Mouse (Mus musculus): Measurements from ENCODE around the gene Socs7. TPM values are rescaled to one million over a fixed set of nuclear protein-coding genes. Genes with fewer than 3 reads are reported as not detected.

Socs7 gene
- total RNA-seq, 1 experiment = 14.5 TPM

GRCm38 (mm10) chr11:97350035-97350434 is 12.3 kb upstream of the Socs7 start:
- H3K4me3 ChIP-seq (ENCODE audit: insufficient read depth in 1 of 2, low read depth in 1 of 2, low read length in 2 of 2, poor library complexity in 1 of 2, severe bottlenecking in 1 of 2) = no peak overlapping the region
- H3K9me3 ChIP-seq (ENCODE audit: control insufficient read depth, insufficient read depth, low read depth, low read length) = no peaks in the 10 kb centered on the region
- in situ Hi-C loops (cut with MboI; ENCODE audit: low sequenced_read_pairs in 2 of 2, unreplicated experiment in 2 of 2) = no loop called here
- H3K27ac ChIP-seq (ENCODE audit: insufficient read depth, low read depth, low read length, poor library complexity, severe bottlenecking) = no peak overlapping the region
- H3K4me1 ChIP-seq (ENCODE audit: control insufficient read depth in 2 of 2, insufficient read depth in 2 of 2, low read length in 2 of 2, poor library complexity in 1 of 2) = peaks cover 2 to 8% of the 10 kb centered on the region in 2 experiments; a peak in 2 of 4 replicates
- no peaks in the 10 kb centered on the region for H3K36me3 ChIP-seq (ENCODE audit: control insufficient read depth, insufficient read depth, low read length, poor library complexity, severe bottlenecking)
- no peak overlapping the region for H3K9ac ChIP-seq (ENCODE audit: insufficient read depth, low read depth, low read length, poor library complexity, severe bottlenecking)
- DNase-seq (ENCODE audit: low read depth, low spot score) = no peak
- TF ChIP-seq CHD2 (IDR thresholded peaks at IDR 0.05; ENCODE audit: low read depth, low read length) = no peak
- no peak for TF ChIP-seq ZC3H11A (IDR thresholded peaks at IDR 0.05; ENCODE audit: borderline replicate concordance, low read depth, low read length)
- no peak for TF ChIP-seq ZNF384 (IDR thresholded peaks at IDR 0.05; ENCODE audit: low read depth, low read length)
- no peak for TF ChIP-seq HCFC1 (IDR thresholded peaks at IDR 0.05; ENCODE audit: borderline replicate concordance, insufficient read depth, low read length)
- no peak for TF ChIP-seq MAFK (IDR thresholded peaks at IDR 0.05; ENCODE audit: insufficient read depth, low read depth, low read length)

GRCm38 (mm10) chr11:97352027-97352684 is 10.2 kb upstream of the Socs7 start, which contains the start of gene Gpr179:
Gene Gpr179 (minus strand): TSS chr11:97352077.
- H3K27ac ChIP-seq (ENCODE audit: insufficient read depth, low read depth, low read length, poor library complexity, severe bottlenecking) = no peak within 1 kb of the TSS
- H3K9me3 ChIP-seq (ENCODE audit: control insufficient read depth, insufficient read depth, low read depth, low read length) = no peaks in the 10 kb centered on the region
- no peak within 1 kb of the TSS for H3K4me3 ChIP-seq (ENCODE audit: insufficient read depth in 1 of 2, low read depth in 1 of 2, low read length in 2 of 2, poor library complexity in 1 of 2, severe bottlenecking in 1 of 2)
- TF ChIP-seq ZC3H11A (IDR thresholded peaks at IDR 0.05; ENCODE audit: borderline replicate concordance, low read depth, low read length) = no peak
- TF ChIP-seq CHD2 (IDR thresholded peaks at IDR 0.05; ENCODE audit: low read depth, low read length) = no peak
- TF ChIP-seq HCFC1 (IDR thresholded peaks at IDR 0.05; ENCODE audit: borderline replicate concordance, insufficient read depth, low read length) = no peak
- TF ChIP-seq MAFK (IDR thresholded peaks at IDR 0.05; ENCODE audit: insufficient read depth, low read depth, low read length) = no peak
- no peak for TF ChIP-seq ZNF384 (IDR thresholded peaks at IDR 0.05; ENCODE audit: low read depth, low read length)
- peaks cover 2 to 8% of the 10 kb centered on the region in 2 experiments; a peak in 2 of 4 replicates for H3K4me1 ChIP-seq (ENCODE audit: control insufficient read depth in 2 of 2, insufficient read depth in 2 of 2, low read length in 2 of 2, poor library complexity in 1 of 2)
- H3K9ac ChIP-seq (ENCODE audit: insufficient read depth, low read depth, low read length, poor library complexity, severe bottlenecking) = no peak within 1 kb of the TSS
- H3K36me3 ChIP-seq (ENCODE audit: control insufficient read depth, insufficient read depth, low read length, poor library complexity, severe bottlenecking) = no peaks in the 10 kb centered on the region
- no peak for DNase-seq (ENCODE audit: low read depth, low spot score)
- in situ Hi-C loops (cut with MboI; ENCODE audit: low sequenced_read_pairs in 2 of 2, unreplicated experiment in 2 of 2) = no loop called here

GRCm38 (mm10) chr11:97352935-97353597 is 9.3 kb upstream of the Socs7 start:
- Histone ChIP-seq H3K36me3 (ENCODE audit: control insufficient read depth, insufficient read depth, low read length, poor library complexity, severe bottlenecking) (no peaks in the 10 kb centered on the region), H3K4me1 (ENCODE audit: control insufficient read depth in 2 of 2, insufficient read depth in 2 of 2, low read length in 2 of 2, poor library complexity in 1 of 2) (peaks cover 2 to 8% of the 10 kb centered on the region in 2 experiments; a peak in 2 of 4 replicates), H3K27ac (ENCODE audit: insufficient read depth, low read depth, low read length, poor library complexity, severe bottlenecking) (no peak overlapping the region), H3K9ac (ENCODE audit: insufficient read depth, low read depth, low read length, poor library complexity, severe bottlenecking) (no peak overlapping the region), H3K9me3 (ENCODE audit: control insufficient read depth, insufficient read depth, low read depth, low read length) (no peaks in the 10 kb centered on the region), H3K4me3 (ENCODE audit: insufficient read depth in 1 of 2, low read depth in 1 of 2, low read length in 2 of 2, poor library complexity in 1 of 2, severe bottlenecking in 1 of 2) (no peak overlapping the region)
- in situ Hi-C loops (cut with MboI; ENCODE audit: low sequenced_read_pairs in 2 of 2, unreplicated experiment in 2 of 2) = no loop called here
- no peak for DNase-seq (ENCODE audit: low read depth, low spot score)
- TF ChIP-seq ZNF384 (IDR thresholded peaks at IDR 0.05; ENCODE audit: low read depth, low read length) = no peak
- TF ChIP-seq HCFC1 (IDR thresholded peaks at IDR 0.05; ENCODE audit: borderline replicate concordance, insufficient read depth, low read length) = no peak
- TF ChIP-seq MAFK (IDR thresholded peaks at IDR 0.05; ENCODE audit: insufficient read depth, low read depth, low read length) = no peak
- no peak for TF ChIP-seq CHD2 (IDR thresholded peaks at IDR 0.05; ENCODE audit: low read depth, low read length)

- no peaks in the 10 kb centered on the region for H3K9me3 ChIP-seq (ENCODE audit: control insufficient read depth, insufficient read depth, low read depth, low read length)
- no peak overlapping the region for H3K4me3 ChIP-seq (ENCODE audit: insufficient read depth in 1 of 2, low read depth in 1 of 2, low read length in 2 of 2, poor library complexity in 1 of 2, severe bottlenecking in 1 of 2)
- no peaks in the 10 kb centered on the region for H3K36me3 ChIP-seq (ENCODE audit: control insufficient read depth, insufficient read depth, low read length, poor library complexity, severe bottlenecking)
- in situ Hi-C loops (cut with MboI; ENCODE audit: low sequenced_read_pairs in 2 of 2, unreplicated experiment in 2 of 2) = no loop called here
- no peak overlapping the region for H3K9ac ChIP-seq (ENCODE audit: insufficient read depth, low read depth, low read length, poor library complexity, severe bottlenecking)
- peaks cover 2 to 8% of the 10 kb centered on the region in 2 experiments; a peak in 2 of 4 replicates for H3K4me1 ChIP-seq (ENCODE audit: control insufficient read depth in 2 of 2, insufficient read depth in 2 of 2, low read length in 2 of 2, poor library complexity in 1 of 2)
- DNase-seq (ENCODE audit: low read depth, low spot score) = no peak
- no peak overlapping the region for H3K27ac ChIP-seq (ENCODE audit: insufficient read depth, low read depth, low read length, poor library complexity, severe bottlenecking)
- no peak for TF ChIP-seq CHD2 (IDR thresholded peaks at IDR 0.05; ENCODE audit: low read depth, low read length)
- TF ChIP-seq HCFC1 (IDR thresholded peaks at IDR 0.05; ENCODE audit: borderline replicate concordance, insufficient read depth, low read length) = no peak
- TF ChIP-seq ZC3H11A (IDR thresholded peaks at IDR 0.05; ENCODE audit: borderline replicate concordance, low read depth, low read length) = no peak
- TF ChIP-seq MAFK (IDR thresholded peaks at IDR 0.05; ENCODE audit: insufficient read depth, low read depth, low read length) = no peak
- no peak for TF ChIP-seq ZNF384 (IDR thresholded peaks at IDR 0.05; ENCODE audit: low read depth, low read length)
Measured at GRCm38 (mm10) chr11:97354646-97355045, 7.7 kb upstream of the Socs7 start.
